Mouse (Mus musculus): ENCODE measurements around the gene 4921517D22Rik. TPM values are rescaled to one million over a fixed set of nuclear protein-coding genes. Genes with fewer than 3 reads are reported as not detected.
"Not testable (repeated sequence)": the region's sequence is repeated elsewhere in the genome, so short reads cannot be mapped to it uniquely, and the experiment has no call there.

4921517D22Rik gene
- not detected for total RNA-seq (2021)
- long read RNA-seq, experiment 1 = 0 reads
- long read RNA-seq, experiment 2 = 0 reads

DNA sequence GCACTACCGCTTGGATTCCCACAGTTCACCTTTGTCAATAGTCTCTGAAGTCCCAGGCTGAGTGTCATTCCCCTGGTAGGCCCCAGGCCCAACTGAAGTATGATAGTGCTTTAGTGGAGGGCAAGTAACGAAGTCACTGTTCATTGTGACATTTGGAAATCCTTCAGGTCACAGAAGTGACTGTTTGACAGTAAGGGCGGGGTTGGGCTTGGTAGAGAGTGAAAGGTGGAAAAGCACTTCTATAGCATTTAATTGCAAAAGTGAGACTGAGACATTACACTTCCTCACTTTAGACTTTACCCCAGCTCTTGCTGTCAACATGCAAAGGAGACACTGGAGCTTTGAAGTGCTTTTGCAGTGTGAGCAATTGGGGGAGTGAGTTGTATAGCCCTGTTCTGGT is at the start of gene 4921517D22Rik:
TSS of gene 4921517D22Rik (minus strand) at position 101 of the 400 bp plus-strand sequence.
- DNase-seq = no peak

DNA sequence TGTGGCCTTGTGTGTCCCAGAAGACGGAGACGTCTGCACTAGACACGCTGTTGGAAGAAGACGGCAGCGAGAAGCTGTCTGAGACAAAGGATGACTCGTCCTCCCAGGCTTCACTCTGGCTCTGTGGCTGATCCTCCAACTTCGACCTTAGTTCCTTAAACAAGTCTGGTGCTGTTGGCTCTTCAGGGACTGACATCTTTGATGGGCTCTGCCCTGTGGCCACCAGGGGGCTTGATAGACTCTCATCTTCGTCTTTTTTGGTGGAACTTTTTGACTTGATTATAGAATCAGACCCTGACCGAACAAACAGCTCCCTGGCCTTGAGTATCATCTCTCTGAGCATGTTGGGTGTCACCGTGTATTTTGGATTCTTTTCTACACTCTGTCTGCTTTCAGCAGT is 47.8 kb upstream of the 4921517D22Rik start:
- DNase-seq = peak in 1 of 2 experiments; percentile 50

DNA sequence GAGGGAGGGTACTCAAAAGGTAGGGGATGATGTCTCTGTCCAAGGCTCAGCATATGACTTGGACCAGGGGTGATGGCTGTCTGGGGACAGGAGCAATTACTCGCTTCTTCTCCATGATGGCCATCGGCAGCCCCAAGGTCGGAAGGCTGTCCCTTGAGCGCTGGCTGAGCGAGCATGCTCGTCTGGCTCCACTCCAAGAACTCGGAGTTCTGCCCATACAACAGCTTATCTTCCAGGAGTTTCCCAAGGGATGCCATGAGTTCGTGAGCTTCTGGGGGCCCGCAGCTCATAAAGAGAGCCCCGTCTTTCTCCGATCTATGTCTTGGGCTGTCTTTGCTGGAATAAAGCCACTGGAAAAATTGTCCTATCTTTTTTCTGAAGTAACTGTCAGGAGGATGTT is 47.2 kb upstream of the 4921517D22Rik start:
- DNase-seq = peak; percentile 76

DNA sequence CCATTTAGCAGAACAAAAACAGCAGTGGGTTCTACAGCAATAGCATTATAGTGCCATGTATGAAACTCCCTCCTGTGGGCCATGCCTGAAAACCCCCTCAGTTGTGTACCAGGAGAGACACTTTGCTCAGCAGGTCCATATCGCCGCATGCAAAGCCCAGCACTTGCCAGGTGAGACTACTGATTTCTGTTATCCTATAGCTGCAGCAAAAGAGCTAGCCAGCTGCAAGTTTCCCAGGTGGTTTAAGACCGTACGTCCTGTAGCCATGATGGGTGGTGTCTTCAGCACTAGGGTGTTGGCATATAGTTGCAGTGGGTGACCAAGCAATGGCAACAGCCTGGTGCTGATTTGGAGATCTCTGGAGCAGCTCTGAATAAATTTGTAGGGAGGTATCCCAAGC is 45.5 kb upstream of the 4921517D22Rik start:
- no peak for DNase-seq

DNA sequence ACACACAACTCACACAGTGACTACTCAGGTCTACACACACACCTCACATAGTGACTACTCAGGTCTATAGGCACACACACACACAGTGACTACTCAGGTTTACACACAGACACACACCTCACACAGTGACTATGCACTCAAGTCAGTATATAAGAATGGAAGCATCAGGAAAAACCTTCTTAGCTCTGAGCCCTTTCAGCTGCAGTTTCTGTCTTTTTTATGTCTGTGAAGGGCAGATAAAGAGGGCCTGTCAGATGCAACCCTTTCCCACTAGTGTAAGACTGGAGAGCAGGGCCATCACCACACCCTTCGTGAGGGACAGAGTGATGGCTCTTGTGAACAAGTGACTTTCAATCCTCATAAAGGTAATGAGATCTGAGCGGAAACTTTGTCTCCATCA is 44.5 kb upstream of the 4921517D22Rik start:
- no peak for DNase-seq

DNA sequence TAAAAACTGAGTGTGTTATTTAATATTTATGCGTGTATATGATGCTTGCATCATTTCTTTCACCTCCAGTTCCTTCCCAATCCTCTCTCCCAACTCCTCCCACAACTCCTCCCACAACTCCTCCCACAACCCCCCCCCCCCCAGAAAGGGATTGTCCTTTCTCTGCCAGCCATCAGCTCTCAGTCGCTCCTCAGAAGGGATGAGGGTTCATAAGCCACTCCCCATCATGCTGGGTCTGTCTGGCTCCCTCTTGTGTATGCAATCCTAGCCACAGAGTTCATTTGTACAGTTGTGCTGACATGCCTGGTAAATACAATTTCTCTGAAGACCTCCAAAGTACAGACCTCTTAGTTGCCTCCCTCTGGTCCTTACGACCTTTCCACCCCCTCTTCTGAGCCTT is 41.3 kb upstream of the 4921517D22Rik start:
- no peak for DNase-seq

DNA sequence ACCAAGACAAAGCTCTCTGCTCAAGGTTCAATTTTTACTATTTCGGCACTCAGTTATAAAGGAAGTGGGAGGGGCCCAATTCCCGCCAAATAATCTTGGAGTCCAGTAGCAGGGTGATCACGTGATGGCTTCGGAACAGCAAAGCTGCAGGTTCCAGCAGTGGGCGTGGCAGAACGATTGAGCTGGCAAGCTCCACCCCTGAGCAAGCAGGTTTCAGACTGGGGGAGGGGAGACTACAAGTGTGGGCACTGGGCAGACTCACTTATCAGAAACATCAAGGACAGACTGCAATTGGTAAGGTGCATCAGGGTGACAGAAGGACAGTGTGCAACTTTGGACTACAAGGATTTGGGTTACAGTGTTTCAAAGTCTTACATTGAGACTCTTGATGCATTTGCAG is 40.4 kb upstream of the 4921517D22Rik start:
- DNase-seq = not testable (repeated sequence)

DNA sequence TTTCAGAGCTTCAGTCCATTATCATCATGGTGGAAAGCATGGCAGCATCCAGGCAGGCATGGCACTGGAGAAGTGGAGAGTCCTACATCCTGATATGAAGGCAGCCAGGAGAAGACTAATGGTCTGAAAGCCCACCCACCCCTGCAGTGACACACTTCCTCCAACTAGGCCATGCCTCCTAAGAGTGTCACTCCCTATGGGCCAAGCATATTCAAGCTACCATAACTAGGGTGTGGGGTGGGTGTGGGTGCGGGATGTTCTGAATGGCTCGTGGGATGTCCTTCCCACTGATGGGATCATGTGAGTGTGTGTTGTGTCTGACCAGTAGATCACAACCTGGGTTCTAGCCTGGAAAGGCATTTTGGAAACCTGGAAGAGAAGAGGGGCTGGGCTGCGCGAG is 40.0 kb upstream of the 4921517D22Rik start:
- DNase-seq = no peak

DNA sequence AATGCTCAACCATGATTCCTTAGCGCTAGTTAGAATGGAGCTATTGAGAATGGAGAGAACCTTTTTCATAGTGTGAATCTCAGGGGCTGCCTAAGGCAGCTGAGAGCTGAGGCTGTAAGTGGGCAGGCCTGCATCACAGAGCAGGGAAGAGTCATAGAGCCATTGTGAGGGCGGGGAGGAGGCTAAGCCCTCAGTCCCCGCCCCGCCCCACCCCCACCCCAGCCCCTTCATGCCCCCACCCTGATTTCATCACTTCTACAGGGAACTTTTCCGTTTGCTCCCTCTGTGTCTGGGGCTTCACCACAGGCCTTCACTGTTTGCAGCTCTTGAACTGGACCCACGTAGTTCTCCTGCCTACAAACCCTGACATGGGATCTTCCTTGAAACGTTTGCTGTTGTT is 37.7 kb upstream of the 4921517D22Rik start, which contains the start of gene Spata31d1d:
TSS of gene Spata31d1d (minus strand) at position 101 of the 400 bp plus-strand sequence.
- no peak for DNase-seq

DNA sequence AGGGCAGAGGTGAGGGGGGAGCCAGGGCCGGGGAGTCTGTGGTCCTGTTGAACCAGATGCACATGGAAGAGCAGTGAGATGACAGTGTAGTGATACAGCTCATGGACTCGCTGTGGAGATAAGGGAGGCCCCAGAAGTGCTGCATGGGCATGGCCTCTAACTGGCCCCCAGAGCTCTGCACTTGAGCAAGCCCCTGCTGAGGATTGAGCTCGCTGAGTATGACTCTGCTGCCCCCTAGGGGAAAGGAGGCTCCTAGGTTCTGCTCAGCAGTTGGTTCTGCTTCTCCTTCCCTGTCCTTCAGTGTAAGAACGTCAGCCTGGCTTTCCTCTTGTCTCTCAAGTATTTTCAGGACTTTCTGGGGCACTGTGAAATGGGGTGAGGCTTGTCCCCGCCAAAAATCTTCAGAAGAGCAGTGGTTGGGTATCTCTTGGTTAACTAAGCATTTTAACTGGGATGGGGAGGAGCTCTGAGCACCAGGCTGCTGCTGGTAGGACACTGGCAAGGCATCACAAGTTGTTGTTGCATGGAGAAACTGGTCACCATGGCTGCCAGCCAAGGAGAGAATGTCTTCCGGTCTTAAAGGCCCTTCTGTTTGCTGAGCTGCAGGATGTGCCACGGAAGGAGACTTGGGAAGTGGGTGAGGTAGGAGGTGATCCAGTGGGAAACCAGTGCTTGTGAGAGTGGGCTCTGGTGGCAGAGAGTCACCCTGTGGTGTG is 34.6 kb upstream of the 4921517D22Rik start:
- DNase-seq = peak; percentile 82 to 89

DNA sequence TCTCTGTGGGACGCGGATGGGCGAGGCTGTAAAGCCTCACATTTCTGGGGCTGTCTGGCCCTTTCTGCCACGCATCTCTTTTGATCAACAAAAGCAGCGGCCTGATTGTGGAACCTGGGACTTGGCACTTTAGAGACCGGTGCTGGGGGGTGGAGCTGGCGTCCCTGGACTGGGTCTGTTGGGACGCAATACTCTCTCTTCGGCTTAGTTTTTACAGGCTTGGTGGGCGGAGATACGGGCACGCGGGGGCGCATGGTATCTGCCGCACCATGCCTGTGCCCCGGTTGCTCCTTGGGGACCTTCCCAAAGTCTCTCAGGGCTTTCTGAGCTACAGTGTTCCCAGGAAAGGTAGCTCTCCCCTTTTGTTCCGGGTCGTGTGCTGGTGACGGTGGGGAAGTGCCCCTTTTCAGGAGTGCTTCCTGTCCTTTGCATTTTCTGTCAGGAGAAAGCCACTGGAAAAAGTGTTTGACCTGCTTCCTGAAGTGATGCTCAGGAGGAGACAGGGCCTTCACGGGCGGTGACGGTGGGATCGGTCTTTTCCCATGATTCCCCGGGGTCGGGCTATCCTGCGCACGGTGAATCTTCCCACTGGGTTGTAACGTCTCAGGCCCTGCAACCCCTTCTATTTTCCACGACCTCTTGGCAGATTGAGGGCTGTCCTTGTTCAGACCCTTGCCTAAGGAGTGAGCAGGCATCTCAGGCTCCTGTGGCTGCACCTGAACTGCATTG is 32.4 kb upstream of the 4921517D22Rik start:
- DNase-seq = no peak

DNA sequence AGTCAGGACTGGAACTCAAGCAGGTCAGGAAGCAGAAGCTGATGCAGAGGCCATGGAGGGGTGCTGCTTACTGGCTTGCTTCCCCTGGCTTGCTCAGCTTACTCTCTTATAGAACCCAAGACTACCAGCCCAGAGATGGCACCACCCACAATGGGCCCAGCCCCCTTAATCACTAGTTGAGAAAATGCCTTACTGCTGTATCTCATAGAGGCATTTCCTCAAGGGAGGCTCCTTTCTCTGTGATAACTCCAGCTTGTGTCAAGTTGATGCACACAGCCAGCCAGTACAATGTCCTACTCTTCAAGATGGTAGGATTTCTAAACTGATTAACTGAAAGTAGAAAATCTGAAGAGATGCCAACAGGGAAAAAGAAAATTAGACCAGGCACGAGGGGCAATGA is 28.2 kb upstream of the 4921517D22Rik start:
- not testable (repeated sequence) for DNase-seq

DNA sequence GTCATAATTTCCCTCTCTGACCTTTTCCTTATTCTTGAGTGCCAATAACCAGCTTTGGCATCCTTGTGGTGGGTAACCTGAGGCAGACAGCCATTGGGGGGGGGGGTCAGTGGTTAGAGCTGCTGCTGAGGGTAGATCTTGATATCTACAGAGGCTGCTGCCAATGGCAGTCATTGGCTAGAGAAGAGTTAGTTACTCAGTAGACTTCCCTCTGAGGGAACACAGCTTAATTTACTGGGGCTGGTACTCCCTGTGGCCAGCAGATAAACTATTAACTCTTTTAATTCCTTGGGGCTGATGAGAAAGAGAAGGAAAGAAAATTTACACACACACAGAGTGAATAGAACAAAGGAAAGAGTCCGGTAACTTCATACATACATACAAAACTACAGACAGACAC is 25.6 kb upstream of the 4921517D22Rik start:
- DNase-seq = no peak

DNA sequence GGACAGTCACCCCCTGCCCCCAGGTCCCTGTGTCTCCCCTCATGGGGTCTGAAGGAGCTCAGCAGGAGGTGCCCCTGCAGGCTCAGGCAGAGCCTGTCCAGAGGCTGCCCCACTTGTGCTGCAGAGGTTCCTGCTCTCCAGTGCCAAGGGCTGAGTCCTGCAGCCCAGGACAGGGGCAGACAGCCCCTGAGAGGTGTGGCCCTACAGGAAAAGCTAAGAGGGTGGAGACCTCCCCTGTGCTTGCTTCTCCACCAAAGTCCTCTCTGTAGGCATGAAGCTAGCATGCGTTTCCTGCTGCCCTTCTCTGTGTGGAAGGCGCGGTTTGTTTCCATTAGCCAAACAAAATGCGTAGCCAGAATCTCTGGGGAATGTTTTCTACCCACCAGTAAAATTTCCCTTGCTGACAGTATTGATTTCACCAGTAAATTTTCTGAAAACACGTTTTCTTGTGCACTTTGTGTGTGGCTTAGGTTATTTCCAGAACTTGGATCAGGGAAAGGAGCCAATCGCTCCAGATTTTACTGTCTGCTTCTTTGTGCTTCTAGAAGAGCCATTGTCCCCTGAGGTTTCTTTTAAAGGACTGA is 25.0 kb upstream of the 4921517D22Rik start:
- peak; percentile 26 to 67 for DNase-seq

DNA sequence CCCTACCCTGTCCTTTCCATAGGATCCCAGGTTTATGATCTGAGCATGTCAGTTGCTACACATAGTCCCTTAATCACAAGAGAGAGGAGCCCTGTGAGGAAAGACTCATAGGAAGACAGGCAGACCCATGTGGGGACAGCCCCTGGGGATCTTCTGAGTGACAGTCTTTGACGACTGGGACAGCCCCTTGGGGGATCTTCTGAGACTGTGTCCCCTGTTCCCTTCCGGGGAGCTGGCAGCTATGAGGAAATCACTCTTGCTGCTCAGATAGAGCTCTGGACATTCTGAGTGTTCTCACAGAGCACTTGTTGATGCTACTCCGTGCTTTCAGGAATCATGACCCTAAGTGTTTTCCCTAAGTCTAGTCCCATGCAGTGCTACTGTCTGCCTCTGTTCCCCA is 19.8 kb upstream of the 4921517D22Rik start:
- no peak for DNase-seq

DNA sequence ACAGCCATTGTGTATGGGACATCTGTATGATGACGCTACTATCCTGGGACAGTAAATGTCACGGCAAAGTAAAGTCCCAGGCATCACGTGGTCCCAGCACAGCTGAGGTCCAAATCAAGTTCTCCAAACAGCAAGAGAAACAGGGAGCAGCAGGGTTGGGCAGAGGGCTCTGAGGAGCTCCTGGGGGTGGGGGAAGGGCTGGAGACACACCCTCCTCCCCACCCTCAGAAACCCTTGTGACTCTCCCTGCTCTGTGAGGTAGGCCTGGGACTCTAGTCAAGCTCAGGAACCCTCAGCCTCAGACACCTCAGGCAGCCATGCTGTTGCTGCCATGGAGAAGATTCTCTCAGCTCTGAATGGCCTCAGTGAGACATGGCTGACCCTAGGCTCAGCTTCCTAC is 18.1 kb upstream of the 4921517D22Rik start, which contains the start of gene Spata31d1b:
TSS of gene Spata31d1b (plus strand) at position 301 of the 400 bp plus-strand sequence.
- DNase-seq = not testable (repeated sequence)

DNA sequence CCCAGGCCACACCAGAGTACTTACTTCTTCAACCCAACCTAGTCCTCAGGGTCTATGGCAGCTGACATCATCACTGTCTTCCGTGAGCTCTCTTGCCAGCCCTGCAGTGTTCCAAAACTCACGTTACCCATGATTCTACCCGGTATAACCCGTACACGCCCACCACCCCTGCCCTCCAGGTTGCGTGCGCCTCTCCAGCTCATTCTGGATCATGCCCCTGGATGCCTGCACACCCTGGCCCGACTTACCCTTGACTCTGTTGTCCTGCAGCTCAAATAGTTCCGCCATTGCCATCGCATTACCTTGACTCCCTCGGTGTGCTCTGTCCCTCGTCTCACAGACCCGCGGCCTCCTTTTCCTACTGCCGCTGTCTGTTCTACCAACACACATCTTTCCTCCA is 16.3 kb upstream of the 4921517D22Rik start, which contains the start of gene Spata31d1a:
TSS of gene Spata31d1a (minus strand) at position 101 of the 400 bp plus-strand sequence.
- DNase-seq = no peak

DNA sequence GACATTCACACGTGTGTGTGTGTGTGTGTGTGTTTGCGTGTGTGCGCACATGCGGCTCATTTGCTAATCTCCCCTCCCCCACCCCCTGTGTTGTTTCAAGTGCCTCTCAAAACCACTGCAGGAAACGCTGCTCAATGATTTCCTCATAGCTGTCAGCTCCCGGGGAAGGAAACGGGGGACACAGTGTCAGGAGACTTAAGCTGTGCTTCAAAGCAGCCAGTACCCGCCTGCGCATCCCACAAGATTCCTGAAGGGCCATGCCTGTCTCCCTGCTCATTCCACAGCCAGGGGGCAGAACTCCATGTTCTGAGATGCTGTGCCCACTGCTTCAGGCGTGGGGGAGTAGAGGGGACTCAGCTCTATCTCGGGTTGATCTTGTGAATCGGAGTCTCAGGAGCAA is 10.7 kb upstream of the 4921517D22Rik start:
- peak; percentile 16 to 23 for DNase-seq

DNA sequence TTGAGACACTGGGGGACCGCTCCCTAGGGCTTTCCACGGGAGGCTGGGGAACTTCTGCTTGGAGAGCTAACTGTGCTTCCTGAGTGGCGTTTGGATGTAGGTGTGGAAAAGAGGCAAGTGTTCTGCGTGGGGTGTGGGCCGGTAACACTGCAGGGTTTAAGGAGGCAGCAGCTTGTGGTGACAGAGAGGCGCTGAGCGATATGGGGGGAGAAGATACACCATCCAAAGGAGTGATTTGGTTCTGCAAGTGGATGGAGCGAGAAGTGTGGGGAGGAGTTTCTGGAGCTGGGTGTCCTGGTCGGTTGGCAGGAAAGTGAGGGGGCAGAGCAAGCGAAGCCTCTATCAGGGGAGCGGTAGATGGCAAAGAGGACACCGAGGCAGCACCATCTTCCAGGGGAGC is 9.6 kb upstream of the 4921517D22Rik start:
- DNase-seq = no peak

DNA sequence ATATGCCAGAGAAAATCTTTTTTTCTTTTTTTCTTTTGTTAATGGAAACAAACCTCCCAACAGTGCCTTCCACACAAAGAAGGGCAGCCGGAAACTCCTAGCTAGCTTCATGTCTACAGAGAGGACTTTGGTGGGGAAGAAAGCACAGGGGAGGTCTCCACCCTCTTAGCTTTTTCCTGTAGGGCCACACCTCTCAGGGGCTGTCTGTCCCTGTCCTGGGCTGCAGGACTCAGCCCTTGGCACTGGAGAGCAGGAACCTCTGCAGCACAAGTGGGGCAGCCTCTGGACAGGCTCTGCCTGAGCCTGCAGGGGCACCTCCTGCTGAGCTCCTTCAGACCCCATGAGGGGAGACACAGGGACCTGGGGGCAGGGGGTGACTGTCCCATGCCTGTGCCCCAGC is 6.2 kb upstream of the 4921517D22Rik start:
- not testable (repeated sequence) for DNase-seq

DNA sequence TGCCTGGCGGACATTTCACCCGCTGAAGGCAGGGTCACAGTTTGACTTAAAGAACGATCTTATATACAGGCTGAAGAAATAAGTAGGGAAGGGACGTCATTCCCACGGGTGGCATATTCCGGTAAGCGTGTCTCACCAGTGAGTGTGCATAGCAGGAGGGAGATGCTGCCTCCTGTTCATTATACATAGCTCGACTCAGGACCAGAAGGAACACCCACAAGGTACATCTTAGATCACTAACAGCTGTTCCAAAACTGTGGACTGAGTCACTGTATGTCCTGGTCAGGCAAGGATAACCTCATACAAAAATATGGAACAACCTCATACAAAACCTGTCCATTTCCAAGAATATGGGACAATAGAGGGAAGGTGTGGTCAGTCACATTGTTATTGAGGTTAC is 5.2 kb upstream of the 4921517D22Rik start:
- no peak for DNase-seq

DNA sequence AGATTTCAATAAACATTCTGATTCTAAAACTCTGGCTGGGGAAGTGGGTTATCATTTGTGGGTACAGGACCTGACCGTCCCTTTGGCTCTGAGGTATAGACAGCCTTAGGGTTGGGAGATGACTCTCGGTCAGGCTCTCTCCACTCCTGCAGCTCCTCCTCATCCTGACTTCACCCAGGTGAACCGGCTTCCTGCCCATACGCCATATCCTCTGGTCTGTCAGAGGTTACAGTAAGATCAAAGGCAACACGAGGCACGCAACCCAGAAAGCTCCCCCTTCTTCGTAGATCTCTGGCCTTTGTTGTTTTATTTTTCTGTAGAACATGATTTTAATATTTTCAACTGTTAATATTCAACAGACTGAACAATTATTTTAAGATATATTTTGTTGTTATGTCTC is 1.9 kb upstream of the 4921517D22Rik start:
- DNase-seq = no peak

DNA sequence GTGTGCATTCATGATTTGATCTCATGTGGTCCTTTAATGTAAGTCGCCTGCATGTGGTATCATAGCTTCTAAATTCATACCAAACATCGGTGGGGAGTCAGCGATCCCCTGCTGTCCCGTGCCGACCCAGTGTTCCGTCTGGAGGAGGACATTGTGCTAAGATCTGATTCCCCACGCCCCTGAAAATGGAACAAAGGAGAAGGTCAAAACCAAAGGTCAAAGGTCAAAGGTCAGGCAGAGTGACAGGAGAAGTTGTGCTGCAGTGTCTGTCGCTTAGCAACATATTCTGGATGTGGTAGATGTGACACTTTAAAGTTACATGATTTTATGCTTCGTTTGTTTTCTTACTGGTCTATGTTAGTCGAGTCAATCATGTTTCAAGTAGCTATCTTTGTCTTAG is 2.4 kb downstream of the 4921517D22Rik start:
- no peak for DNase-seq
